Mouse (Mus musculus) layer of hippocampus, adult 9-11 months (tissue): ENCODE measurements around the gene Llcfc1.

Experiments used
- DNase-seq: peaks from one replicate; pipeline ENCODE4 v3.0.0; 2022

The Llcfc1 gene

DNA sequence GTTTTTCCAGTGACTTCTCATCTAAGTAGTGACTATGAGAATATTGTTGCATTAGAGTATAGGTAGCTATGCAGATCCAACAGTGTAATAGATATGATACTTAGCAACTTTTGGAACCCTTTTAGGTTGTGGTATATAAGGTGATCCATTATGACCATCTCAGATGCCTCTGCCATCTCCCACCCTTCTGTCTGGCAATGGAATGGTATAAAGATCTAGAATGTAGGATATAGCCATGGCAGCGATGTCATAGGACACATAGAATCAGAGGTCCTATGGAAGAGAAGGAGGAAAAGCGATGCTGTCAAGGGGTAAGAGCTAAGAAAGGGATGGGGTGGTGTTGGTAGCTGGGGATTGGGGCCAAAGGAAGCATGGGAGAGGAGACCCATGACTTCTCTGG lies at the start of gene Llcfc1:
Llcfc1 (plus strand) TSS at position 301 of the 400 bp plus-strand sequence.
- no peak for DNase-seq

DNA sequence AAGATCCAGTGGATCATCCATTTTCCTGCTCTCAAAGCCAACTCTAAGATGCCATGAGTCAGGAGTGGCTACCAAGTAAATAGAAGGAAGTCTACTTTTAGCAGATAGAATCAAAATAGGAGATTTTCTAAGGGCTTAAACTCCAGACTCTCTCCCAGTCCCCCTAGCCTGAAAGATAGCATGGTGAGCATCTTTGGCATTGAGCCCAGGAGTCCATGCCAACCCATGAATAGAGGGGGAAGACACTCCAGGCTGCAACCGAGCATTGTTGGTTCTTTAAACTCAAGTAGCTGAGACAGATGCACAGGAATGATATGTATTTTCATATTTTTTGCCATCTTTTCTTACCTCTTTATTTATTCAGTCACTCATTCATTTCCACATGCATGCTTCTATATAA lies 49.0 kb upstream of the Llcfc1 start:
- DNase-seq, result no peak

DNA sequence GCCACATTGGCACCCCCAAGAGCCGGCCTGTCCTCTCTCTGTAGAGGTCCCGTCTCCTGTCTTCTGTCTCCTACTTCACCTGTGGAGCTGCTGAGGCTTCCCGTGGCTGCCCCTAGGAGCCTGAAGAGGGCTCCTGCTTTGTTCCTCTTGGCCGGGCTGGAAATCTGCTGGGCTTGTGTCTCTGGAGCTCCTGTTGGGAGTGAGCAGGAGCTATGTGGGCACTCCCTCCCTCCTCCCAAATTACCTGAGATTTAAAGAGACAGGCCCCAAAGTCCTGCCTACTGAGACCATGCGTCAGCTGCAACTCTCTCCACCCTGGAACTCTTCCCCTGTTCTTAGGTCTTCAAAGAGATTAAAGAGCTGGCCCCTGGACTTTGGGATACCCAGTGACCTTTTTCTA lies 48.1 kb upstream of the Llcfc1 start, which contains the start of gene Trpv6:
Trpv6 (minus strand) TSS at position 228 of the 400 bp plus-strand sequence.
- no peak for DNase-seq

DNA sequence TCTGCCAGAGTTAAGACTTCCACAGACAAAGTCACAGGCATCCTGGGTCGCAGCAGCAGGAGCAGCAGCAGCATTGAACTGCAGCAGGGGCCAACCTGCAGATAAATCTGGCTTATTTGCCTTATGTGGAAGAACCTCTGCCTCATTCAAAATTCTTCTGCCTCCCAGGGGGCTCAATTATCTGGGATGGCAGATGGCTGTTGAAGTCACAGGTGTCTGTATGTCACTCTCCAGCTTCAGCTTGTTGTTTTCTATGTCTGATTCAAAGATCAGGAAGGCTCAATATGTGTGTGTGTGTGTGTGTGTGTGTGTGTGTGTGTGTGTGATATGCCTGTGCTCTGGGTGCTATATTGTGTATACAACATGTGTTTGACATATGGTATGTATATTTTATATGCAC lies 46.8 kb upstream of the Llcfc1 start:
- no peak for DNase-seq

DNA sequence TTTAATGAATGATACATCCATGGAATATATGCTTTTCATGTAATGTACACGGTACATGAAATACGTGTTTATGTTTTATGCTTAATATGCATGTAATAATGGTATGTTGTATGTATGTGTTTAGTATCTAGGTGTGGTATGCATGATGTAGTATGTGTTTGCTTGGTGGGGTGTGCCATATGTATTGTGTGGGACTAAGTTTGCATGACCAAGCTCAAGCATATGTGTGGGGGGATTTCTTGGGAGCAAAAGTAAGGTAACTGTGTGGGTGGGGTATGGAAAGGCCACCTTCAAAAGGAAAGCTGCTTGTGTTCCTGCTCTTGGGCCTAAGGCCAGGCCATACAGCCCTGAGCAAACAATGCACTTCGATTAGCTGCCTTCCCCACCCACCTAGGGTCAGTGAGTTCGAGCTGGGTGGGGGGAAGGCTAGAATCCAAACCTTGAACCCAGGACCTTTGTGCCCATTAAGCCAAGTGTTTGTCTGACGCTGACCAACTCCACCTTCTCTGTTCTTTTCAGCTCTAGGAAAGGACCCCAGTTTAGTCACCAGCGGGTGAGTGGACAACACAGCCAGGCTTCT lies 46.2 kb upstream of the Llcfc1 start:
- DNase-seq, result no peak

DNA sequence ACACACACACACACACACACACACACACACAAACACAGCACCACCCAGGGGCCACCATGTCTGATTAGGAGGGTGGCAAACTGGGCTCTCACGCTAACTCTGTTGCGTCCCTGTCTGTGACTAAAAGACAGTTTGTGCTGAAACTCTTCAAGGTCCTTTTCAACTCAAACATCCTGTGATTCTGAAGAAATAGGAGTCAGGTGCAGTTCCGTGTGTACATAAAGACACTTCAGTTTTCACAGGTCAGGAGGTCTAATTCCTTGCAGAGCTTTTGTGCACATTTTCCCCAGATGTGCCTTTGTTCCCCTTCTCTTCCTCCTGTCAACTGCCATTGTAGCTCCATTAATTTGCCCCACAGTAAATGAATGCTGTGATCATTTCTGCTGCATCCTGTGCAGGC lies 43.8 kb upstream of the Llcfc1 start:
- no peak for DNase-seq

DNA sequence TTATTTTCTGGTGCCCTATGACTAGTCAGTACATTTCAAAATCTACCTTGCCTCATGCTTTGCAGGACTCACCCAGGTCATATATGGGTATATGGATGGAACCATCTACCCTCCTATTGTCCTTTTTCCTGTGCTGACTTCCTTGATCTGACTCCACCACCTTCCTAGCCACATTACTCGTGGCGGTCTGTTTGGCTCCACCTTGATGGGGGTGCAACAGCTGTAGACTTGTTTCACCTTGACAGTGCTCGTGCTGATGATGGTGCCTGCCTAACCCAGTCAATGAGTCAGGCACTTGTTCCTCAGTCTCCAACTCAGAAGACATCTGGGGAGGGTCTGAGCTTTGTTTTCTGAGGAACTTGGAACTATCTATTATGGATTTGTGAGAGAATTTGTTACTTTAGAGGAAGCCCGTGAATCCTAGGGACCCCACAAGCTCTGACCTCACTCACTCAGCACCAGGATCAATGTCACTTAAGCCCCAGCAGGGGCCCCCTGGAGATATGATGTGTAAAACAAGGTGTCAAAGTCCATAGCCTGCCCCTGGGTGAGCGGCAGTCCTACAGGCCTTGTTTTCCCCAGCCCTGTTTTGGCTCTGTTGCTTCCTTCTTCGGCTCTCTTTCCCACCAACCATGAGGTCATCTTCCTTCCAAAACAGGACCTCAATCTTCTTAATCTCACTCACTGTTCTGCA lies 42.9 kb upstream of the Llcfc1 start:
- DNase-seq, result no peak

DNA sequence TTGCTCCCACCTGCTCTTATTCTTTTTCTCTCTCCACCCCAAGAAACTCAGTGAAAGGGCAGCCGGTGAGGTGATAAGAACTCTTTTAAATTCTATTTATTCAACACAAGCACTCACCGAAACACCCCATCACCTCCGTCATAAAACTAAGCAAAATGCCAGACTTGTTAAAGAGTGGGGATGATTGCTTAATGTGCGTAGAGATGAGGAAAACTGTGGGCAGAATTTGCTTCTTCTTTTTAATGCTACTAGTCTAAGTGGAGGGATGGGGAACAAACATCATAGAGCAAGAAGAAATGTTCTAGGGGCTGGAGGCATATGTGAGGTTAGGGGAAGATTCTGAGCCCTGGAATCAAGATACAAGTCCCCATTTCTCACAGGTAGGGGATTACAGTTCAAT lies 41.5 kb upstream of the Llcfc1 start:
- no peak for DNase-seq

DNA sequence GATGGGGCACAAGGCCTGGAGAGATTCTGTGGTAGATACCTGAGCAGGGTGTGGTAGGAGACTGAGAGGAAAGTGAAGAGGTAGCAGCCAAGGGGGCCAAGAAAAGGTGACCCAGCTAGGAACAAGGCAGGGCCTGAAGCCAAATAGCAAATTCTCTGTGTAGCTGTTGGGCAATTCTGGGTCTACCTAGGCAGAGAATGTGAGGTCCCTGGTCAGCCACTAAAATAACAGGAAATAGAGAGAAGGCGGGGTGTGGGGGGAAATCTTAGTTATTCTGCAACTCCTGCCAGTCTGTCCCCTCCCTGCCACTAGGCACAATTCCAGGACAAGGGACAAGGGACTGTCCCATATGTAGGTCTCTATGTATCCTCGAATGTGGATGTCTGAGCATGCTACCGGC lies 41.0 kb upstream of the Llcfc1 start:
- DNase-seq, result no peak

DNA sequence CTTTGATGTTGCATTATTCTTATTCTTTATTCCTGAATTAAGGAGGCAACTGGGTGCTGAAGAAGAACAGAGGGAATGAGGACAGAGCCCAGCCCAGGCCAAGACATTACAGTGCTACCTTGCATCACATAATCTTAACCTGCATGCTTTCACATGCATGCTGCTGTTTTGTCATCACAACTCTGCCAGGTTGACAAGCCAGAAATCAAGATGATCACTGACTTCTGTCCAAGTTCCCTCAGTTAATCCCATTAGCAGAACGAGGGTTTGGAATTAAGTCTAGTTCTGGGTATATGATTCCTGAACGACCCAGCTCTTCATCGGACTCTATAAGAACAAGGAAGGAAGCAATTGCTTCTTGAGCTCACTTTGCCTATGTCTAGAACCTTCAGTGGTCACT lies 38.0 kb upstream of the Llcfc1 start:
- DNase-seq, result no peak

DNA sequence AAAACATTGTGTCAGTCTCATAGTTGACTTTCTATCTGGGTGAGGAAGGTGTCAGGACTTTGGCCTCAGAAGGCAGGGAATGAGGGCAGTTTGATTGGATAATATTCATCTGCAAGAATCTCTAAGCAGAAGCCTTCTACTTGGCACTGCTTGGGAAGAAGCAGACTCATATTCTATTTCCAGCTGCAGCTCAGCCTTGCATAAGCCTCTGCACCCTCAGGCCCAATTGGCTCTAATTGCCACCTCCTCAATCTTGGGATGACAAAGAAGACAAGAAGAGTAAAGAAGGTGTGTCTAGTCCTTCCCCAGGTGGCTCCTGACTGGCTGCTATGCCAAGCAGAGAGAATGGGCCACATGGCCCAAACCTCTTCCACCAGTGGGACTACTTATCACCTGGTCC lies 37.6 kb upstream of the Llcfc1 start:
- no peak for DNase-seq

DNA sequence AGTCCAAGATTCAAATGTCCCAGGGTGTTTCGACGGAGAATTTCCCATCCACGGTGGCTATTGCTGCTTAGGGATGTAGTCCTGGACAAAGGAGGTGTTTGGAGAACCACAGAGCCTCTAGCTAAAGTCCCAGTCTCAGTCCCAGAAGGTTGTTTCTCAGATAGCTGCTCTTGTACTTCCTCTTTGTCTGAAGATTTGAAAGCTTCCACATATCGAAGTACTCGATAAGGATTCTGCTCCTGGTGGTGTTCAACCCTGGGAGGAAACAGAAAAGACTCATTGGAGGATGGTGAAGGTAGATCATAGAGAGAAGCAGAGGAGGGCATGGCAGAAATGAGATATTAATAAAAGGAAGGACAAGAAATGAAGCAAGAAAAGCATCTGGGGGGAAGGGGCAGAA lies 31.1 kb upstream of the Llcfc1 start:
- no peak for DNase-seq

DNA sequence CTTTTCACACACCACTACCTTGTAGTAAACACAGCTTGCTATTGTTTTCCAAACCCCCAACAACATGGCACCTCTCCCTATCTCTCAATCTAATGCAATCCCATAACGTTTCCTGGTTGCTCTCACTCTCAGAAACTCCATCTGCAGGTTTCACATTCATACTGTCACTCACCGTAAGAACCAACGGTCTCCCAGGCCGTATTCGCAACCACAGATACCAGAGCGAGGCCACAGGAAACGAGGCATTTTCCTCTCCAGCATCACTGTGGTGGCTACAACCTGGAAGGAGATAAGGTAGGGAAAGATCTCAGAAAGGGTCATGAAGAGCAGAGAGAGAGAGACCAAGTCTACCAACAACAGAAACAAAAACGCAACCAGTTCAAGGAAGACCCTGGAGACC lies 29.6 kb upstream of the Llcfc1 start:
- DNase-seq, result no peak

DNA sequence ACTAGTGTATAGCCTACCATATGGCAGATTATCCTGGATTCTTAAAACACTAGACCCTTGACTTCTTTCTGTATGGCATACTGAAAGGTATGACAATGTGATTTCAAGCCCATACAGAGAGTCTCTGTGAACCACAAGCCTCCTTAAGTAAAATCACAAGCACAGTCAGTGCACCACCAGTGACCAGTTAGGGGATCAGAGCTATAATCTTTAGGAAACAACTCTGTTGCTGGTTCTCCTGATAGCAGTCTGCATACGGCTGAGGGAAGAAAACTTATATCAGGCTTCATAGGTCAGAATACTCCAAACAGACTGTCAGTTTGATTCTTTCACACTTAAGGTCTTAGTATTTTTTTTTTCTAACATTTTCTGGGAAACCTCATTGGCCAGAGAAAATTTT lies 25.7 kb upstream of the Llcfc1 start:
- DNase-seq, result no peak

DNA sequence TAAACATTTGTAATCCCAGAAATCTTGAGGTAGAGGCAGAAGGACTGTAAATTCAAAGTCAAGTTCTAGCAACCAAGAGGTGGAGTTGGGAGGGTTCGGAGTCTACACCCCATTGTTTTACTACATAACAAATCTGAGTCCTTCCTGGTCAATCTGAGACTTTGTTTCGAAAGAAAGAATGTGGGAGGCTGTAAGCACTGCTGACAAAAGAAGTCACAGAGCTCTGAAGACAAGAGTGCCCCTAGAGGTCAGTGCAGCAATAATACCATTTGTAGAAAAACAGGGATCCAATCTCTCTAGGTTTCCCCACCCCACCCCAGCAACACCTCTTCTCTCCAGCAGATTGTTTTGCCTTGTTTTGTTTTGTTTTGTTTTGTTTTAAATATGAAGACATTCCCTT lies 21.9 kb upstream of the Llcfc1 start:
- no peak for DNase-seq

DNA sequence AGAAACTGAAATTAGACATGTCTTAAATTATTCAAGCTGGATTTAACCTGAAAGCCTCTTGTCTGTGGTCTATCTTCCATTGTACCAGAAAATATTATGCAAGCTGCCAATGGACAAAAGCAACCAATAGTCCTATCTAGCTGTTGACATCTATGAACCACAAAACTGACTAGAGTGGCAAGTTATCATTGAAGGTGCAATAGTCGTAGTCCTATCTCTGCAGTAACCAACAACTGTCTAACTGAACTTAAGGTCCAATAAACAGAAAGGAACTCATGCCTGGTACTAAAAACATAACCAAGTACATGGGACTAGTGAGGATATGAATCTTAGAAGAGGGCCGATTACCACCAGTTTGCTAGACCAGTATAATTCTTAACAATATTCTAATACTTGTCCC lies 7.7 kb upstream of the Llcfc1 start:
- no peak for DNase-seq

DNA sequence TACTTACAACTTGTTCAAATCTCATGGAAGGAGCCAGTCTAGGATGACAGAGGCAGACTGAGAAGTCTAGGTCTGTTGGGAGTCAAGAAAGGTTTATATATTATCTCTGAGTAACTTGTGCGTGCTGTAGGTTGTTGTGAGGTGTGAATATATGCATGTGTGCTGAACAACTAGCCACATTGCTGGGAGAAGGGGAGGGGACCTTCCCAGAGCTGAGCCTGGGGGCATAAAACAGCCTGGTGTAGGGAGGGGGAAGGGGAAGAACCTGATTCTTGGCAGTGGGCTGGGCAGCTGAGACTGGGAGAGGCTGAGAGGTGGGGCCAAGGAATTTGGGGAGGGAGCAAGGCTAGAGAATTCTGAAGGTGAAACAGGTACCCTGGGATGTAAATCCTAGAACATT lies 3.6 kb upstream of the Llcfc1 start, which contains the start of gene Trpv5:
Trpv5 (minus strand) TSS at position 101 of the 400 bp plus-strand sequence.
- no peak for DNase-seq

DNA sequence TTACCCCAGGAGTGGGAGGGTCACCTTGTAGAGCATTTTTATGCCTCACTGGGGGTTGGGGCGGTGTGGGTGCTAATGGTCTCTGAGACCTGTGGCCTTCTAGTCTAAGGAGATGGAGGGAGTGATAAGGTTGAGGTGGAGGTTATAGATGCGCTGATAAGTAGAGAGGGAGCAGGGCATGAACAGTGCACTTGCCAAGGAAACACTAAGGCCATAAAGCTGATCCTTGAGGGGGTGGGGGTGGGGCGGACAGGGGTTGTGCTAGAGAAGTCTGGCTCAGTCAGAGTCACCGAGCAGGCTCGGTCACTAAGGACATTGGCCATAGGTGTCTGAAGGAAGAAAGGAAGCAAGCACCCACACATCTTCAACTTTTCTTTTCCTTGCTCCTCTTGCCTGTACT lies 2.6 kb upstream of the Llcfc1 start:
- DNase-seq, result no peak

DNA sequence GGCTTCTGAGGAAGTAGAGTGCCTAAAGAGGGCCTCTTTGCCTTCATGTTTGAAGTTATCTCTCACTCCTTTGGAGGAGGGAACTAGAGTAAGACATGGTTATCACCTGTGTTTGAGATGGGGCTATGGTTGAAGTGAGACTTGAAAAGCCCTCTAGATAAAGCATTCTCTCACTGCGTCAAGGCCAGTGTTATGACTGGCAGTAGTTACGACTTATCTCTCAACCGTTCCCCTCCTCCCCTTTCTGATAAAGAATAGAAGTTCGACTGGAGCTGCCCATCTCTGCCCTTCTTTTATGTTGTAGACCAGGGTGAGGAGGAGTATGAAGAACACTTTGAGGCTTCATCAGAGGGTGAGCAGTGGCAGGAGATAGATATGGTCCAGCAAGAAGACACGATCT lies 680 bp downstream of the Llcfc1 start:
- DNase-seq, result no peak

DNA sequence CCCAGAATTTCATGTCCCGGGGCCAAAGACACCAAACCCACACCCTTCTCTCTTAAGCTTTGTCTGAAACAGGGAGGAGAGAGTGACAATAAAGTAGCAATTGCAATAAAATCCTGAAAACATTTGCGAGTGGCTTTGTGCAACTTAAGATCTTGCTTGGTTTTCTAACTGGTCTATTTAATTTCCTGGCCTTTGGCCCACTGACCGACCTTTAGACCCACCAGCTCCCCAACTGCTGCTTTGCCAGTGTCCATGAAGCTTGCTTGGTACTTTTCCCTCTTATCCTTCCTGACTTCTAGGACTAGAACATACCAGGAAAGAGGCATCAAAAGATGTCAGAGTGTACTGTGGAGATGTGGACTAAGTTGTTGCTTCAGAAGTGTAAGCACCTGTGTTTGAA lies 1.4 kb downstream of the Llcfc1 start:
- no peak for DNase-seq

DNA sequence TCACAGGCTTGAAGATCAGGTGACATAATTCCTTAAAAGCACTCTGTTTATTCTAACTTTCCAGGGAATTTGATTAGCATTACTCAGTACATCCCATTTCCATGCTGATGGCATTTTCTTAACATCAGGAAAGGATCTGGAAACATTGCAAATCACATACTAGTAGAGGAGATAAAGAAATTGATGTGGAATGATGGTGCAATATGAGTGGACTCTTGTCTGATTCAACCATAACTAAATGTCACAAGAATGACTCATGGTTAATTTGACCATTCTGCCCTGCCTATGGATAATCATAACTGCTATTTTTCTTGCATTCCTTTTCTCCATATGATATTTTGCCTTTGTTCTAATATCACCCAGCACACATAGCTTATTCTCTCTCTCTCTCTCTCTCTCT lies 8.0 kb downstream of the Llcfc1 start:
- DNase-seq, result no peak

DNA sequence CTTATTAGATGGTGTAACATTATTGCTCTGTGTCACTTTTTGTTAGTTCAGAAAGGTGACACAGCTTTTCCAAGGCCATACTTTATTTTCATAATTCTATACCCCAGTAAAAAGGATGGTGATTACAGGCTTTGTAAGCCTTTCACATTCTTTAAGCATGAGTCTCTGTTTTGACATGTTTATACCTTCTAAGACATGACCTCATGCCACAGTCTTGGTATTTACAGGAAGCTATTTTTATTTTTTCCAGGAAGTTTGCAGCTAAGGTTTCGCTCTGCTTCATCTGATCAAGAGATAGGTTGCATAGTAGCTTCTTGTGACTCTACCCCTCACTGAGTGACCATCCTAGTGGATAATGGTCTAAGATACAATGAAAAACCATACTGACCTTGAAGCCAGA lies 10.2 kb downstream of the Llcfc1 start:
- no peak for DNase-seq

DNA sequence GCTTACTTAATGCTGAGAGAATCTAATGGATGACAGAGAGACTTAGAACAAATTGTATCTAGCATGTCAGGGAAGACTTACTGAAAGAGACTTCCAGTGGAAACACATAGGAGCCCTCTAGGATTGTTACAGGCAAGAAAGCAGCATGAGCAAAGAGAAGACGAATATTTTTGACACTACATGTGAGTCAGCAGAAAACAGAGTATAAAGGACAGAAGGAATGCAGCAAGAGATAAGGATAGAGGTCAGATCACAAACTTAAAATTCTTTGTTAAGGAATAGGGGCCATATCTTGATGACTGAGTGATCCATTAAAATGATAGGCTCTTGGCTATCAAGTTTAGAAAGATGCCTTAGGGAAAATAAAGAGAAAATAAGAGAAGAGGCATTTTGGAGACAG lies 17.0 kb downstream of the Llcfc1 start:
- DNase-seq, result no peak

DNA sequence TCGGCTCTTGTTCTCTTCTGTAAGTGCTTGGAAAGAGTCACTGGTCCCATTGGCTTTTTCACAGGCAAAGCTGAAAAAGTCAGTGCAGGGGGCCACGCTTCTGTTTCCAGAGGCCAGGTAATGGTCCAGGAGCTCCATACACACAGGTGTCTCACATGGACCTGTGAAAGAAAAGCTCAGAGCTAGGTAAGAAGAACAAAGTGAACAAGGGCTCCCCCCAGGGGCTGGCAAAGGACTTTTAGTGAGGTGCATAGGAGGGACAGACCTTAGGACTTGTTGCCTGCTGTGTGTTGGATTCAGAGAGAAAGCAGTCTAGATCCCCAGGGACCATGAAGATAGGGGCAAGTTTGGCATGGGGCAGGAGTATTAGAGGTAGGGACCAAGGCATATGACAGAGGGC lies 18.7 kb downstream of the Llcfc1 start:
- DNase-seq, result no peak

DNA sequence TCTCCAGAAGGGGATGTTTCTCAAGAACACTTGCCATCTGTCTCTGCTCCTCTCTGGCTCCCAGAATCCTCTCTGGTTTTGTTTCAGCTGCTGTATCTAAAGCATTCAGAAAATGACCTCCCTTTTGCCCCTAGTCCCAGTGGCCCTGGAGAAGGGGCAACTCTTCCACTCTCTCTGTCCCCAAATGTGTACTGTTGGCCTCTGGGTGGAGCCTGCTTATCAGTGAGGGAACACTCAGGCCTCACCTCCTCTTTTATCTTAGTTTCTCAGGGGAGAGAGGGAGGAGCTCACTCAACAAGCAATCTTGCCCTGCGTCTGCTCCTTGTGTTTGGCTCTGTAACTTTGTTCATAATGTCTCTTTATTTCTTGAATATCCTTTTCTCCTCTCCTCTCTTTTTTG lies 19.9 kb downstream of the Llcfc1 start, which contains the start of gene Kel:
Kel (minus strand) TSS at position 217 of the 400 bp plus-strand sequence.
- DNase-seq, result no peak
